Mouse (Mus musculus) embryonic fibroblast, embryonic 13.5 days (primary cell): ENCODE measurements around the gene Accsl.

Experiments
- CTCF ChIP-seq: IDR thresholded peaks from 2 replicates; pipeline ENCODE4 v1.5.1; 2011; ENCODE audit warnings: mild to moderate bottlenecking, control low read depth, low read length, moderate library complexity, borderline replicate concordance; ENCODE audit not compliant: insufficient read depth
- POLR2A ChIP-seq: IDR thresholded peaks from 2 replicates; pipeline ENCODE4 v1.6.1; 2011; ENCODE audit warnings: low read depth, mild to moderate bottlenecking, control low read depth, low read length, moderate library complexity

- no peak for TF ChIP-seq CTCF
- TF ChIP-seq POLR2A: no peak
Measured at GRCm38 (mm10) chr2:93890143-93890542, 21.2 kb upstream of the Accsl start.
